Mouse (Mus musculus): Measurements from ENCODE around the gene Scd2. TPM values are rescaled to one million over a fixed set of nuclear protein-coding genes. Genes with fewer than 3 reads are reported as not detected.

Scd2 gene
- polyA plus RNA-seq, 1 experiment from 2014 or later = 150 TPM

DNA sequence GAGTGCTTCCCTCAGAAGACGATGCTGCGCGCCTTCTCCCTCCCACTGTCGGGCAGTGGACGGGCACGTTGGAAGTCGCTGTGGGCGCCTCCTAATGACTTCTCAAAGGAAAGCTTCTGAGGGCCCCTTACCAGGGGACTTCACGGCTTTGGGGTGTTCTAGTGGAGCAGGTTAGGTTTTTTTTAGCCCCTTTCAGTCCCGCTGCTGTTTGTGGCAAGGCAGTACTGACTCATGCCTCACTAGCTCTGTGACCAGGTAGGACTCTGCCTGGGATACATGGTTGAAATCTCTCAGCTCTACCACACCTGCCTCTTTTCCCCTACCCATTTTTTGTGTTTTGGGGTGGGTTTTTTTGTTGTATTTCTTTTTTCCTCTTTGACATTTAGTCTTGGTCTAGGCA lies 10.9 kb downstream of the Scd2 start:
- no peak overlapping the region for H3K27ac ChIP-seq (ENCODE audit: low read depth, low read length)
- peaks cover 57% of the 10 kb centered on the region for H3K36me3 ChIP-seq (ENCODE audit: control insufficient read depth, insufficient read depth, low read length)
- peaks cover 10% of the 10 kb centered on the region; the same call in 1 of the 2 replicates for H3K4me1 ChIP-seq (ENCODE audit: control insufficient read depth, insufficient read depth, low read length)
- no peaks in the 10 kb centered on the region for H3K27me3 ChIP-seq (ENCODE audit: control insufficient read depth, insufficient read depth, low read length)
- no peak overlapping the region for H3K9ac ChIP-seq (ENCODE audit: low read depth, low read length)
- H3K4me3 ChIP-seq (ENCODE audit: low read depth, low read length) = no peak overlapping the region
- WGBS (ENCODE audit: insufficient replicate concordance) = 84% methylated on average over 10 of the region's 10 CpGs
- no peak for ATAC-seq (replicated peaks; ENCODE audit: insufficient number of reproducible peaks, low FRiP score, low TSS enrichment)
- no peaks in the 10 kb centered on the region for H3K9me3 ChIP-seq (replicated peaks; ENCODE audit: control insufficient read depth, low read length)
- H3K4me2 ChIP-seq = no peak overlapping the region

DNA sequence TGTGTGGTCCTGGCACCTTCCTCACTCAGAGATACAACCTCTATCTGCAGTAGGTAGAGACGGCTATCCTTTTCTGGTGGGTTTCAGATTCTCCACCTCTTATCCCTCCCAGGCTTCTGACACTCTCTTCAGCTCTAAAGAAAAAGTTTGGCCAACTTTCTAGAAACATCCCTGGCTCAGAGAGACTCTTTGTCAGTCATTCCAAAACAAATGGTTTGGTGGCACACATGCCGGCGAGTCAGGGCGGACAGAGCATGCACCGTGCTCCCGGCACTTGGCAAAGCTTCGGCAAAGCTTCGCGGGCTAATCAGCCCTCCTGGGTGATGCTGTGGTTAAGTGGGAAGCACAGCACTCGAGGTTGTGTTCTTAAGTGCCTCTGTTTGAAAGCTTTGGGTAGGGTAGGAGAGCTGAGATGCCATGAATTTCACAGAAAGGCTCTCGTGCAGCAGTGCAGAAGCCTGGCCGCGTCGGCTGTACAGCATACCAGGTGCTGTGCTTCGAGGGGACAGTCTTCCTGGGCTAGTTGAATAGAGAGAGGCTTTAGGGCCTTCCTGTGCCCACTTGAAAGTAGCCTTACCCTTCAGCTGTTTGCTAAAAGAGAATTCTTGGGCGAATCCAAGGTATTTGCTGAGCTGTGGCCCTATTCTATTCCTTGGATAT lies 11.5 kb downstream of the Scd2 start:
- Histone ChIP-seq H3K9me3 (replicated peaks; ENCODE audit: control insufficient read depth, low read length) (no peaks in the 10 kb centered on the region), H3K27ac (ENCODE audit: low read depth, low read length) (no peak overlapping the region), H3K4me1 (ENCODE audit: control insufficient read depth, insufficient read depth, low read length) (0 out of 2 replicates have a peak, but pooled peaks cover 8% of the 10 kb centered on the region), H3K4me3 (ENCODE audit: low read depth, low read length) (no peak overlapping the region), H3K4me2 (no peak overlapping the region), H3K9ac (ENCODE audit: low read depth, low read length) (no peak overlapping the region), H3K36me3 (ENCODE audit: control insufficient read depth, insufficient read depth, low read length) (peaks cover 56% of the 10 kb centered on the region), H3K27me3 (ENCODE audit: control insufficient read depth, insufficient read depth, low read length) (no peaks in the 10 kb centered on the region)
- ATAC-seq (replicated peaks; ENCODE audit: insufficient number of reproducible peaks, low FRiP score, low TSS enrichment) = no peak
- WGBS (ENCODE audit: insufficient replicate concordance) = 89% methylated on average over 16 of the region's 16 CpGs

DNA sequence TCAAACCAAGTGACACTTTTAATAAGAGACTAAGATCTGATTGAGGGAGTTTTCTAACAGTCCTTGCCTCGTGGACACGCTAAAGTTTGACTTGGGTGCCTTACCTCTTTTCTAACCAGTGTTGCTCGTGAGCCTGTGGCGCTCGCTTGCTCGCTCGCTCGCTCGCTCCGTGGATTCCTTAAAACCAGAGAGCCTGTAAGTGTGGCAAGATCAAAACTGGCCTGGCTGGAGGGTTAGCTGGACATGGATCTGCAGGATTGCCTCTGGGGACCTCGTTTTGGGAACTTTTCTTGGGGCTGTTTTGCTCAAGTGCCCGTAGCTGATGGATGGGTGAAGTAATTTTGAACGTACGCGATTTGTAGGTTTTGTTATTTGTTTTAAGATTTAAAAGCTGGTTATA lies 12.2 kb downstream of the Scd2 start:
- H3K4me2 ChIP-seq = no peak overlapping the region
- ATAC-seq (replicated peaks; ENCODE audit: insufficient number of reproducible peaks, low FRiP score, low TSS enrichment) = no peak
- H3K27me3 ChIP-seq (ENCODE audit: control insufficient read depth, insufficient read depth, low read length) = no peaks in the 10 kb centered on the region
- no peak overlapping the region for H3K4me3 ChIP-seq (ENCODE audit: low read depth, low read length)
- no peak overlapping the region for H3K9ac ChIP-seq (ENCODE audit: low read depth, low read length)
- H3K36me3 ChIP-seq (ENCODE audit: control insufficient read depth, insufficient read depth, low read length) = peaks cover 50% of the 10 kb centered on the region
- no peaks in the 10 kb centered on the region for H3K9me3 ChIP-seq (replicated peaks; ENCODE audit: control insufficient read depth, low read length)
- 91% methylated on average over 15 of the region's 15 CpGs for WGBS (ENCODE audit: insufficient replicate concordance)
- H3K27ac ChIP-seq (ENCODE audit: low read depth, low read length) = no peak overlapping the region
- 0 out of 2 replicates have a peak, but pooled peaks cover 2% of the 10 kb centered on the region for H3K4me1 ChIP-seq (ENCODE audit: control insufficient read depth, insufficient read depth, low read length)

DNA sequence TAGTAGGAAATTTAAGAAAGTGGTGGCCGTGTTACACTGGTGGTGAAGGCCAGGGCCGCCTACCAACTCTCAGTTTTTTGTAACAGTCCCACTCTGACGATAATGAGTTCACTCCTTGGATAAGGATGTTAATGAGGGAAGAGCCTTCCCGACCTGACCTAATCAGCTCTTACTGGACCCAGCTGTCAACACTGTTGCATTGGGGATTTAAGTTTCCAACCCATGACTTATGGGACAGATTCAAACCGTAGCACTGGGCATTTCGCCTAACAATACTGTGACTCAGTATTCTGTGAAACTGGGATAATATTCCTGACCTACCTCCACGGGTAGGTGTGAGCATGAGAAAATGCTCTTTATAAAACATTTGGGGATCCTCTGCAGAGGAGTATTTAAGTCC lies 12.7 kb downstream of the Scd2 start:
- Histone ChIP-seq H3K36me3 (ENCODE audit: control insufficient read depth, insufficient read depth, low read length) (peaks cover 45% of the 10 kb centered on the region), H3K9me3 (replicated peaks; ENCODE audit: control insufficient read depth, low read length) (no peaks in the 10 kb centered on the region), H3K27ac (ENCODE audit: low read depth, low read length) (no peak overlapping the region), H3K4me2 (no peak overlapping the region), H3K4me3 (ENCODE audit: low read depth, low read length) (no peak overlapping the region), H3K4me1 (ENCODE audit: control insufficient read depth, insufficient read depth, low read length) (0 out of 2 replicates have a peak, but pooled peaks cover 4% of the 10 kb centered on the region), H3K27me3 (ENCODE audit: control insufficient read depth, insufficient read depth, low read length) (no peaks in the 10 kb centered on the region), H3K9ac (ENCODE audit: low read depth, low read length) (no peak overlapping the region)
- no peak for ATAC-seq (replicated peaks; ENCODE audit: insufficient number of reproducible peaks, low FRiP score, low TSS enrichment)
- 67% methylated on average over 7 of the region's 7 CpGs for WGBS (ENCODE audit: insufficient replicate concordance)

DNA sequence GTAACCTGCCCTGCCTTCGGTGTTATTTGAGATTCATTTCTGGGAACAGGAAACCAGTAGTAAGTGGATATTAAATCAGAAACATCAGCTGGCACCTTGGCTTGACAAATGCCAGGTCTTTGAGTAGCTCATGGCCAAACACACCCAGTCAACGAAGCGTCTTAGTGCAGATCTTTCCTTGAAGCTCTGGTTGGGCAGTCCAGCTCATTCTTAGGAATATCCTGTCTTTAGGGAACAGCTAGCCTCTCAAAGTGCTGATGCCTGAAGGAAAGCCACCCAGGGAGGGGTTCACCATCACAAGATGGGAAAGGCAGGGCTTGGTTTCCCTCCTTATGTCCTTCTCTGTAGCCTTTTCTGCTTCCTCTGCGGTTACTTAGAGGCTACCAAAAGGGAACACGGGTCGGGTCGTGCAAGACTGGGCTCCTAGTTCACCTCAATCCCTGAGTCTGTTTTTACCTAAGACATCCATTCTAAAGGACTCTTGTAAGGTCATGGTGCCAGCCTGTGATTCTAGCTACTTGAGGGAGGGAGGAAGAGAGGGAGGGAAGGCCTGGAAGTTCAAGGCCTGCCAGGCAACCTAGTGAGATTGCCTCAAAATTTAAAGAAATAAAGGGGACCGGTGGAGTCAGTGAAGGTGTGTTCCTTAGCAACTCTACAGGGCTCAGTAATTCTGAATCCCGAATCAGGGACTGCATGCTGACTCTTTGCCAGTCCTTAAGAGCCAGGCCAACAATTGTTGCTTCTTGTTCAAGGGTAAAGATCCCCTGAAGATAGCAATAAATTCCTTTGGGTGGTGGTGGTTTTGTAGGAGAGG lies 13.8 kb downstream of the Scd2 start:
- WGBS (ENCODE audit: insufficient replicate concordance) = 85% methylated on average over 9 of the region's 9 CpGs
- Histone ChIP-seq H3K9ac (ENCODE audit: low read depth, low read length) (no peak overlapping the region), H3K36me3 (ENCODE audit: control insufficient read depth, insufficient read depth, low read length) (peaks cover 39% of the 10 kb centered on the region), H3K9me3 (replicated peaks; ENCODE audit: control insufficient read depth, low read length) (no peaks in the 10 kb centered on the region), H3K4me3 (ENCODE audit: low read depth, low read length) (no peak overlapping the region), H3K4me2 (no peak overlapping the region), H3K27me3 (ENCODE audit: control insufficient read depth, insufficient read depth, low read length) (no peaks in the 10 kb centered on the region), H3K4me1 (ENCODE audit: control insufficient read depth, insufficient read depth, low read length) (peaks cover 9% of the 10 kb centered on the region; the same call in 1 of the 2 replicates), H3K27ac (ENCODE audit: low read depth, low read length) (no peak overlapping the region)
- no peak for ATAC-seq (replicated peaks; ENCODE audit: insufficient number of reproducible peaks, low FRiP score, low TSS enrichment)

DNA sequence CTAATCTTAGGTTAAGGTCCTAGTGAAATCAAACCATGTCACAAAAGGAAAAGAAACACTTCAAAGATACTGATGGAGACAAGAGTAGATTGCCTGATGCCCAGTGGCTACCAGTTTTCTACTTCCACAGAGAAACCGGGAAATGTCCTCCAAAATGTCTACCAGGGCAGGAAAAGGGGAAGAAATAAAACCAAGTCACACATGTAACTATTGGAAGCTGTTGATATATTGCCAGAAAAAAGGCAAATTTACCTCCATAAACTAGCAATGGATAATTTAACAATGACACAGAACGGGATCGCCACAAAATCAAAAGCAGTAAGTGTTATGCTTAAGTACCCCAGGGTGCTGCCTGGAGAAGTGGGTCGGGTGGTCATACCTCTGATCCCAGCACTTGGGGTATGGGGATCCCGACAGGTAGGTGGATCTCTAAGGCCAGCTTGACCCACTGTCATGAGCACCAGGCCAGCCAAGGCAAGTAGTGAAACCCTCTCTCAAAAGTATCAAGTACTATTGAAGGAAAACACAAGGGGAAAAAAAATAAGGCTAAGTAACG lies 14.5 kb downstream of the Scd2 start:
- Histone ChIP-seq H3K4me2 (no peak overlapping the region), H3K27me3 (ENCODE audit: control insufficient read depth, insufficient read depth, low read length) (no peaks in the 10 kb centered on the region), H3K36me3 (ENCODE audit: control insufficient read depth, insufficient read depth, low read length) (peaks cover 32% of the 10 kb centered on the region), H3K9me3 (replicated peaks; ENCODE audit: control insufficient read depth, low read length) (no peaks in the 10 kb centered on the region), H3K9ac (ENCODE audit: low read depth, low read length) (no peak overlapping the region), H3K4me3 (ENCODE audit: low read depth, low read length) (no peak overlapping the region), H3K27ac (ENCODE audit: low read depth, low read length) (no peak overlapping the region), H3K4me1 (ENCODE audit: control insufficient read depth, insufficient read depth, low read length) (peaks cover 9% of the 10 kb centered on the region; the same call in 1 of the 2 replicates)
- ATAC-seq (replicated peaks; ENCODE audit: insufficient number of reproducible peaks, low FRiP score, low TSS enrichment) = no peak
- 85% methylated on average over 6 of the region's 6 CpGs for WGBS (ENCODE audit: insufficient replicate concordance)

DNA sequence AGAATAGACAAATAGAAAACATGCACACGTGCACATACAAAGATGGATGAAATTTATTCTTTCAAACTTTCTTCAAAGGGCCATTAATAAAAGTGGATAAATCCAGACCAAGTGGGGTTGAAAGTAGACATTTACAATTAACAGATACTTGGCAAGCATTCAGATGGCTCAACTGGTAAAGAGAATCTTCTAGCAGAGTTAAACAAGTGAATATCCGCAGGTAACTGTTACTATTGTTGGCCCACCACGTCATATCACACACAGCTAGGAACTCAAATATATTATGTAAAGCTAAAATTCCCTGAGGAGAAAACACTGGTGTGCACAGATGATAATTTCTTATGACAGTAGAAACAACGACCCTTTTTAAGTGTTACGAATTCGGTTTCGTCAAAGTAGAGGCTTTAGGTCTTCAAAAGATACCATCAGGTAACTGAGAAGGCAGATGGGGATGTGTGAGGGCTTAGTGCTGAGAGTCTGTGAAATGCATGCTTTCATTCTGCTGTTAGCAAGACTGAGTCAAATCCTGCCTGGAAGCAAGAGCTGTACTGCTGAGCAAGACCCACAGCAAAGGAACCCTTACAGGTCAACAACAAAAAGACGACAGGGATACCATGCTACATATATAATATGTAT lies 15.3 kb downstream of the Scd2 start:
- no peaks in the 10 kb centered on the region for H3K9me3 ChIP-seq (replicated peaks; ENCODE audit: control insufficient read depth, low read length)
- H3K27ac ChIP-seq (ENCODE audit: low read depth, low read length) = no peak overlapping the region
- no peak overlapping the region for H3K4me3 ChIP-seq (ENCODE audit: low read depth, low read length)
- no peak overlapping the region for H3K4me2 ChIP-seq
- H3K4me1 ChIP-seq (ENCODE audit: control insufficient read depth, insufficient read depth, low read length) = peaks cover 9% of the 10 kb centered on the region; the same call in 1 of the 2 replicates
- H3K9ac ChIP-seq (ENCODE audit: low read depth, low read length) = no peak overlapping the region
- no peaks in the 10 kb centered on the region for H3K27me3 ChIP-seq (ENCODE audit: control insufficient read depth, insufficient read depth, low read length)
- peaks cover 29% of the 10 kb centered on the region for H3K36me3 ChIP-seq (ENCODE audit: control insufficient read depth, insufficient read depth, low read length)
- 87% methylated on average over 8 of the region's 8 CpGs for WGBS (ENCODE audit: insufficient replicate concordance)
- no peak for ATAC-seq (replicated peaks; ENCODE audit: insufficient number of reproducible peaks, low FRiP score, low TSS enrichment)

DNA sequence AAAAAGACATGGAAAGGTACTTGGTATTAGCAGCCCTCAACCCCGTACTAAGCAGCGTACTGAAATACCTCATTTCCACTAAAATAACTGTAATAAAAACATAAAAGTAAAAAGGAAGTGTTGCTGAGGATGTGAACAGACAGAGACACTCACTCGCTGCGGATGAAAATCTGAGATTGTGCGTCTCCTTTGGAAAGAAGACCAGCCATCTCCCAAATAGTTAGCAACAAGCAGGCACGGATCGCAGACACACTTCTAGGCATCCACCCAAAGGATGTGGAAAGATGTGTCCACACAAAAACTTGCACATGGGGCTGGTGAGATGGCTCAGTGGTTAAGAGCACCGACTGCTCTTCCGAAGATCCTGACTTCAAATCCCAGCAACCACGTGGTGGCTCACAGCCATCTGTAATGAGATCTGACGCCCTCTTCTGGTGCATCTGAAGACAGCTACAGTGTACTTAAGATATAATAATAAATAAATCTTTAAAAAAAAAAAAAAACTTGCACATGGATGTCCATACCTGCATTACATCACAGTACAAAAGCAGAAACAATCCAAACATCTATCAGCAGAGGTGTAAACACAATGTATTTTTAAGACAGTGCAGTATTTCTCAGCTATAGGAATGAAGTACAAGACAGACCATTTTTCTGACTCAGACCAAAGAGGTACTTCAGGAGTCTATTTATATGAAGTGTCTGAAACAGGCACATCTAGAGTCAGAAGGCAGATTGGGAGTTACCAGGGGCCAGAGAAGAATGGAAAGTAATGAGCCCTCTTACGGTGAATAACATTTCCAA lies 16.1 kb downstream of the Scd2 start:
- H3K4me2 ChIP-seq = no peak overlapping the region
- WGBS (ENCODE audit: insufficient replicate concordance) = 81% methylated on average over 12 of the region's 12 CpGs
- H3K36me3 ChIP-seq (ENCODE audit: control insufficient read depth, insufficient read depth, low read length) = peaks cover 21% of the 10 kb centered on the region
- H3K27ac ChIP-seq (ENCODE audit: low read depth, low read length) = no peak overlapping the region
- H3K4me1 ChIP-seq (ENCODE audit: control insufficient read depth, insufficient read depth, low read length) = peaks cover 12% of the 10 kb centered on the region; the same call in 1 of the 2 replicates
- no peak overlapping the region for H3K4me3 ChIP-seq (ENCODE audit: low read depth, low read length)
- no peaks in the 10 kb centered on the region for H3K27me3 ChIP-seq (ENCODE audit: control insufficient read depth, insufficient read depth, low read length)
- H3K9ac ChIP-seq (ENCODE audit: low read depth, low read length) = no peak overlapping the region
- H3K9me3 ChIP-seq (replicated peaks; ENCODE audit: control insufficient read depth, low read length) = no peaks in the 10 kb centered on the region
- ATAC-seq (replicated peaks; ENCODE audit: insufficient number of reproducible peaks, low FRiP score, low TSS enrichment) = no peak
